Comparison of ENCODE assay signal across 8 mouse cellular contexts in the genomic region with DNA sequence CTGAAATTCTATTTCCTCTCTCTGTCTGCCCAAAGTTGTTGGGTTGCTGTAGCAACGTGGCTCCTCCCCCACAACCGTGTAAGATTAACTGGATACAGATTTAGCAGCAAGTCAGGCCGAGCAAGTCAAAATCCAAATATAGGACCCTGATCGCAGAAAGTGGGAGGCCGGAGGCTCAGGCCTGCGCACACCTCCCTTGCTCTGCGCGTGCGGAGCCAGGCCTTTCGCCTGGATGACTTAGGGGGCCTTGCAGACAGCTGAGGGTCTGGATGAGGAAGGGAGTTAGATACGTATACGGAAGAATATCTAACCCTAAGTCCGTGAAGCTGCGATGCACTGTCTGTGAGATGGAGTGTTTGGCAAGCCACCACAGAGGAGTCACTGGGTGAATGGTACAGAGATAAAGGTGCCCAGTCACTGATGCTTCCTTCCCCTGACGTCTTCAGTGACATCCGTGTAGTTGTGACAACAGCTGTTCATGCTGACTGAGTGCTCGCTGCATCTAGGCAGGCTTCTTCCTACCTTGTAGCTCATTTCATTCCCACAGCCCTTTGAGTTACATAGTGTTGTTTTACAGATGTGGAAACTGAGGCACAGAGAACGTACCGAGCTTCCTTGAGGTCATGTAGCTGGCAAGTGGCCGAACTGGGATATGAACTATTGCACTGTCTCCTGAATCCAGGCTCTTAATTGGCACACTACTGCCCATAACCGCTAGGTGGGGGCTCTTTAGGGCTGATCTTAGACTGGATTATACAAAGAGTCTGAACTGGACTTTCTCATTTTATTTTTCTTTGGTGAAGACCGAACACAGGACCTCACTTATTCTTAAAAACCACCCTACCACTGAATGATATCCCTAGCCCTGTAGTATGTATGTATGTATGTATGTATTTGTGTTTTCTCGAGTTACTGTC. TPM values are rescaled to one million over a fixed set of nuclear protein-coding genes. Genes with fewer than 3 reads are reported as not detected.
A peak's percentile ranks its signal among the peaks of the same experiment; 100 is the strongest.
DNase-seq lines count a peak whose midpoint lies in the region; ATAC-seq and TF ChIP-seq lines count a peak whose summit lies in the region.

No protein-coding gene starts in this region.

- no peak for TF ChIP-seq POLR2A in cortical plate, adult 2 months (IDR thresholded peaks at IDR 0.05; ENCODE audit: extremely low read depth, insufficient read depth, low read length)

- peak overlapping the region; percentile 8; the same call in 1 of the 2 replicates for H3K27ac ChIP-seq in cortical plate, adult 2 months (ENCODE audit: insufficient read depth, low read length)
- peak overlapping the region; percentile 48 for H3K27ac ChIP-seq in hindbrain, embryonic 16.5 days (ENCODE audit: low read depth, low read length)
- H3K27ac ChIP-seq in midbrain, embryonic 14.5 days (replicated peaks; ENCODE audit: low read depth, low read length), result peak overlapping the region; percentile 16; the same call in 1 of the 2 replicates

- whole genome bisulfite sequencing in hindbrain, embryonic 16.5 days, result 66% methylated on average over 23 of the region's 23 CpGs
- 61% methylated on average over 23 of the region's 23 CpGs for WGBS in midbrain, embryonic 14.5 days

- no peaks in the 10 kb centered on the region for H3K9me3 ChIP-seq in hindbrain, embryonic 16.5 days (ENCODE audit: control insufficient read depth, low read length)
- H3K9me3 ChIP-seq in midbrain, embryonic 14.5 days (ENCODE audit: control insufficient read depth, low read length), result no peaks in the 10 kb centered on the region

- no peak overlapping the region for H3K9ac ChIP-seq in hindbrain, embryonic 16.5 days (ENCODE audit: low read depth, low read length)
- 0 out of 2 replicates have a peak overlapping the region, but pooled peaks have one; percentile 0 for H3K9ac ChIP-seq in midbrain, embryonic 14.5 days (replicated peaks; ENCODE audit: low read length)

- peaks cover 5% of the 10 kb centered on the region for H3K4me1 ChIP-seq in cortical plate, adult 2 months (ENCODE audit: control insufficient read depth, insufficient read depth, low read length)
- peaks cover 5% of the 10 kb centered on the region; the same call in 1 of the 2 replicates for H3K4me1 ChIP-seq in hindbrain, embryonic 16.5 days (ENCODE audit: control insufficient read depth, insufficient read depth, low read depth, low read length)
- H3K4me1 ChIP-seq in midbrain, embryonic 14.5 days (ENCODE audit: control insufficient read depth, insufficient read depth, low read length), result peaks cover 15% of the 10 kb centered on the region; the same call in 1 of the 2 replicates

- no peaks in the 10 kb centered on the region for H3K27me3 ChIP-seq in hindbrain, embryonic 16.5 days (replicated peaks; ENCODE audit: control insufficient read depth, insufficient read depth, low read length)
- no peaks in the 10 kb centered on the region for H3K27me3 ChIP-seq in midbrain, embryonic 14.5 days (ENCODE audit: control insufficient read depth, insufficient read depth, low read length)

- intact Hi-C loops in gastrocnemius, postnatal 14 days (cut with DNase I; ENCODE audit: low total_unique reads), result no loop called here

- no peak for TF ChIP-seq CTCF in cortical plate, adult 2 months (IDR thresholded peaks at IDR 0.05; ENCODE audit: extremely low read depth, insufficient read depth, low read length)

- no peak overlapping the region for H3K4me3 ChIP-seq in cortical plate, adult 2 months (ENCODE audit: insufficient read depth, low read length)
- H3K4me3 ChIP-seq in hindbrain, embryonic 16.5 days (ENCODE audit: low read length), result no peak overlapping the region
- H3K4me3 ChIP-seq in midbrain, embryonic 14.5 days (replicated peaks; ENCODE audit: low read depth, low read length), result no peak overlapping the region

- 0 out of 2 replicates have a peak overlapping the region, but pooled peaks have one; percentile 6 for H3K4me2 ChIP-seq in hindbrain, embryonic 16.5 days (ENCODE audit: low read length)
- peak overlapping the region; percentile 5; the same call in 1 of the 2 replicates for H3K4me2 ChIP-seq in midbrain, embryonic 14.5 days (ENCODE audit: low read length)

- ATAC-seq in hindbrain, embryonic 16.5 days, result peak; percentile 73
- ATAC-seq in midbrain, embryonic 14.5 days (ENCODE audit: low FRiP score, low TSS enrichment), result peak; percentile 46; the same call in 1 of the 2 replicates
- no peak for ATAC-seq in cerebellum, adult (ENCODE audit: insufficient number of reproducible peaks, low FRiP score, low TSS enrichment)

- peak; percentile 16 for DNase-seq in ES-CJ7 (ENCODE audit: low read depth, low spot score)
- peak; percentile 69 for DNase-seq in gastrocnemius, postnatal 14 days
- DNase-seq in left cerebral cortex, adult 8-10 months (ENCODE audit: low spot score in 2 of 2), result peak; percentile 39 to 73
- peak; percentile 67 for DNase-seq in midbrain, embryonic 14.5 days
- peak; percentile 6 for DNase-seq in thymus, postnatal 25 days

- no peaks in the 10 kb centered on the region for H3K36me3 ChIP-seq in hindbrain, embryonic 16.5 days (ENCODE audit: control insufficient read depth, insufficient read depth, low read length)
- H3K36me3 ChIP-seq in midbrain, embryonic 14.5 days (ENCODE audit: control insufficient read depth, insufficient read depth, low read length), result no peaks in the 10 kb centered on the region

RNA-seq across cellular contexts. Expression of a gene that starts 59.5 kb away (rescaled TPM):
- 13.0 and 14.0 TPM in 2 replicates for polyA plus RNA-seq in cortical plate, adult 2 months (2012; rRNA removed)
- 10 to 100 TPM; 29.2 to 42.4 TPM for total RNA-seq in gastrocnemius, postnatal 14 days (2021)
- 4.7 and 5.3 TPM in 2 replicates for polyA plus RNA-seq in hindbrain, embryonic 16.5 days (2015; fragmentation: Nextera tagmentation; extraction: Ambion mirVana)
- total RNA-seq in left cerebral cortex, adult 8-10 months (2022), result 10 to 100 TPM; 24.1 to 31.0 (median 26.4) TPM
- polyA plus RNA-seq in midbrain, embryonic 14.5 days (2014; fragmentation: Nextera tagmentation; extraction: Ambion mirVana), result 2.8 and 3.1 TPM in 2 replicates

Comparison
In these comparisons a context has a peak if more than half of its experiments do, and no peak if none do; other contexts are left out.
1. DNase-seq: peak in every context shown above with its lines; median percentile 69 in gastrocnemius, postnatal 14 days; 67 in midbrain, embryonic 14.5 days; 56 in left cerebral cortex, adult 8-10 months; 16 in ES-CJ7; 6 in thymus, postnatal 25 days.